ENCODE assay signal across 16 mouse cellular contexts in genomic region chr9:97774991-97775390, GRCm38 (mm10).
"Had no signal": no experiment of that assay in that cellular context is flagged by ENCODE, and none has a peak within 500 bp of the region (broad histone marks: within the 10 kb centered on the region; RNA-seq: fewer than 3 reads in every experiment).

No protein-coding gene starts in this region.

- DNase-seq: retina, postnatal 1 day; right cerebral cortex, adult 18-20 months; right cerebral cortex, postnatal 14 days; right cerebral cortex, postnatal 25 days; right cerebral cortex, postnatal 4 days; spleen, adult 18-20 months; thymus, adult 18-20 months; thymus, adult 2 months; thymus, postnatal 14 days; thymus, postnatal 25 days; thymus, postnatal 36 days; thymus, postnatal 4 days had no signal

- H3K4me3 ChIP-seq: neural tube, embryonic 13.5 days; neural tube, embryonic 15.5 days; stomach, embryonic 15.5 days had no signal

- H3K9ac ChIP-seq: neural tube, embryonic 13.5 days; neural tube, embryonic 15.5 days; stomach, embryonic 15.5 days had no signal

- H3K9me3 ChIP-seq: neural tube, embryonic 13.5 days; neural tube, embryonic 15.5 days; stomach, embryonic 15.5 days had no signal

- H3K36me3 ChIP-seq: neural tube, embryonic 13.5 days; neural tube, embryonic 15.5 days; stomach, embryonic 15.5 days had no signal

- H3K27ac ChIP-seq: neural tube, embryonic 13.5 days; neural tube, embryonic 15.5 days; stomach, embryonic 15.5 days; stomach, postnatal 0 days had no signal

- H3K4me1 ChIP-seq: neural tube, embryonic 15.5 days; stomach, embryonic 15.5 days had no signal

- H3K27me3 ChIP-seq: neural tube, embryonic 13.5 days; neural tube, embryonic 15.5 days; stomach, embryonic 15.5 days had no signal

- H3K4me2 ChIP-seq: neural tube, embryonic 13.5 days; neural tube, embryonic 15.5 days; stomach, embryonic 15.5 days had no signal
